Mouse (Mus musculus) limb, embryonic 14.5 days (tissue): ENCODE results near the gene Mfap2. TPM values are rescaled to one million over a fixed set of nuclear protein-coding genes. Genes with fewer than 3 reads are reported as not detected.

Experiments
- ATAC-seq: fragments of 200-750 bp; cut with Nextera tagmentation; 2 replicates; pipeline ENCODE4 v1.8.0; 2017; ENCODE audit warnings: low read depth, moderate number of reproducible peaks, moderate TSS enrichment; ENCODE audit not compliant: low FRiP score
- DNase-seq: peaks from one replicate; pipeline ENCODE4 v3.0.0-alpha.2; 2015; ENCODE audit warnings: low spot score
- H3K27ac ChIP-seq: fragments of 300-500 bp; sonication (generic); replicated peaks from 2 replicates; pipeline ENCODE4 v1.5.1; 2014; ENCODE audit warnings: low read depth, mild to moderate bottlenecking, low read length, moderate library complexity, mixed read lengths
- H3K27me3 ChIP-seq: fragments of 300-500 bp; sonication (generic); 2 replicates; pipeline ENCODE4 v1.6.1; 2014; ENCODE audit warnings: low read length, mixed read lengths; ENCODE audit not compliant: control insufficient read depth, insufficient read depth
- H3K36me3 ChIP-seq: fragments of 300-500 bp; sonication (generic); 2 replicates; pipeline ENCODE4 v1.6.1; 2014; ENCODE audit warnings: mild to moderate bottlenecking, low read length, moderate library complexity, mixed read lengths; ENCODE audit not compliant: control insufficient read depth, insufficient read depth
- H3K4me1 ChIP-seq: fragments of 300-500 bp; sonication (generic); 2 replicates; pipeline ENCODE4 v1.6.1; 2014; ENCODE audit warnings: antibody characterized with exemption, low read length, mixed read lengths; ENCODE audit not compliant: control insufficient read depth, insufficient read depth
- H3K4me2 ChIP-seq: fragments of 300-500 bp; sonication (generic); replicated peaks from 2 replicates; pipeline ENCODE4 v1.6.1; 2014; ENCODE audit warnings: low read depth, mild to moderate bottlenecking, low read length, moderate library complexity; ENCODE audit not compliant: severe bottlenecking
- H3K4me3 ChIP-seq: fragments of 300-500 bp; sonication (generic); replicated peaks from 2 replicates; pipeline ENCODE4 v1.5.1; 2014; ENCODE audit warnings: low read length
- H3K9ac ChIP-seq: fragments of 300-500 bp; sonication (generic); 2 replicates; pipeline ENCODE4 v1.6.1; 2014; ENCODE audit warnings: mild to moderate bottlenecking, low read depth, low read length, moderate library complexity; ENCODE audit not compliant: severe bottlenecking
- H3K9me3 ChIP-seq: fragments of 300-500 bp; sonication (generic); 2 replicates; pipeline ENCODE4 v1.6.1; 2016; ENCODE audit warnings: low read length; ENCODE audit not compliant: control insufficient read depth
- POLR2A ChIP-seq: fragments of 200-500 bp; IDR thresholded peaks from 2 replicates; pipeline ENCODE4 v1.8.0; 2012; ENCODE audit warnings: inconsistent platforms, mild to moderate bottlenecking, moderate library complexity, borderline replicate concordance; ENCODE audit not compliant: insufficient read depth, insufficient read length; ENCODE audit errors: extremely low read depth
- WGBS: fragments of 180-500 bp; shearing (Covaris S2); extraction: QIAGEN DNeasy Blood & Tissue Kit; methylation state at CpG from one replicate; pipeline ENCODE4 v1.1.7; 2014; 5-methylcytosine and 5-hydroxymethylcytosine counted together
- polyA plus RNA-seq, 2 experiments: library from polyadenylated mRNA; depleted of rRNA in 1 of 2; stranded (reverse) in 1 of 2; unstranded in 1 of 2; fragments of >200 nt; fragmentation: Nextera tagmentation in 1 of 2; extraction: Ambion mirVana in 1 of 2; gene quantifications; 2 replicates each; pipeline versions ENCODE4 v1.2.1 to v1.2.3; 2012 to 2014

The Mfap2 gene
- polyA plus RNA-seq, 2 experiments = 708 to 1,017 TPM

DNA sequence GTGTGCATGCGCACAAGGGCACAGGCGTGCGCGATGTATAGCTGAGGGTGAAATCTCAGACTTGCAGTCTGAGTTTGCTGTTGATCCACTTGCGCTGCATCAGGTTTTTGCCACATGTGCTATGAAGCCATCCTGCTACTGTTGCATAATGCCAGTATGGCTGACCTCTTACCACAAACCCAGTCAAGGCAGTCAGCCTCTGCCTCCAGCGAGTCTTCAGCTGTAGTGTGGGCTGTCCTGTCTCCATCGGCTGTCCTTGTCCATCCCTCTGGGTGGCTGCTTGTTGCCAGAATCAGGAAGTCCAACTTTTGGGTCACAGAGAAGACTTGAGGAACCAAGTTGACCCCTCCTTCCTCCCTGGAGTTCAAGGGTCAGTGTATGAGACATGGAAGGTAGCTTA, 34.9 kb upstream of the Mfap2 start:
- DNase-seq = no peak
- H3K27ac ChIP-seq = no peak overlapping the region
- peaks cover 90% of the 10 kb centered on the region for H3K36me3 ChIP-seq
- no peaks in the 10 kb centered on the region for H3K27me3 ChIP-seq
- H3K4me2 ChIP-seq = no peak overlapping the region
- 94% methylated on average over 7 of the region's 7 CpGs for WGBS
- no peak overlapping the region for H3K4me3 ChIP-seq
- no peak for ATAC-seq
- H3K9ac ChIP-seq = no peak overlapping the region
- H3K4me1 ChIP-seq = no peaks in the 10 kb centered on the region
- TF ChIP-seq POLR2A = no peak
- no peaks in the 10 kb centered on the region for H3K9me3 ChIP-seq

DNA sequence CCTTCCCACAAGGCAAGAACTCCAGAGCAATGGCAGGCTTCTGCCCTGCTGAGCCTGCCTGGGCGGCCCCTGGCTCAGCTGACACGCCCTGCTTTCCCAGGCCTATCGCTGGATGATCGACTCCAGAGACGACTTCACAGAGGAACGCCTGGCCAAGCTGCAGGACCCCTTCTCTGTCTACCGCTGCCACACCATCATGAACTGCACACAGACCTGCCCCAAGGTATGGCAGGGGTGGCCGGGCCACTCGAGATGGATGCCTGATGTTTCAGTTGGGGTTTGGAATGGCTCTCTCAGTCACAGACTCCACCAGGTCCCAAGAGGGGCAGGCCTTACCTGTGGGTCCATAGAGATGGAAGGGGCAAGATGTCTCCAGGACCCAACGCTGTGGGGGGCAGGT, 32.9 kb upstream of the Mfap2 start:
- WGBS = 70% methylated on average over 10 of the region's 10 CpGs
- no peak for DNase-seq
- peaks cover 5% of the 10 kb centered on the region; the same call in 1 of the 2 replicates for H3K9me3 ChIP-seq
- ATAC-seq = no peak
- TF ChIP-seq POLR2A = no peak
- H3K27me3 ChIP-seq = no peaks in the 10 kb centered on the region
- H3K27ac ChIP-seq = no peak overlapping the region
- peaks cover 71% of the 10 kb centered on the region for H3K36me3 ChIP-seq
- no peak overlapping the region for H3K9ac ChIP-seq
- H3K4me2 ChIP-seq = no peak overlapping the region
- H3K4me1 ChIP-seq = no peaks in the 10 kb centered on the region
- H3K4me3 ChIP-seq = no peak overlapping the region

DNA sequence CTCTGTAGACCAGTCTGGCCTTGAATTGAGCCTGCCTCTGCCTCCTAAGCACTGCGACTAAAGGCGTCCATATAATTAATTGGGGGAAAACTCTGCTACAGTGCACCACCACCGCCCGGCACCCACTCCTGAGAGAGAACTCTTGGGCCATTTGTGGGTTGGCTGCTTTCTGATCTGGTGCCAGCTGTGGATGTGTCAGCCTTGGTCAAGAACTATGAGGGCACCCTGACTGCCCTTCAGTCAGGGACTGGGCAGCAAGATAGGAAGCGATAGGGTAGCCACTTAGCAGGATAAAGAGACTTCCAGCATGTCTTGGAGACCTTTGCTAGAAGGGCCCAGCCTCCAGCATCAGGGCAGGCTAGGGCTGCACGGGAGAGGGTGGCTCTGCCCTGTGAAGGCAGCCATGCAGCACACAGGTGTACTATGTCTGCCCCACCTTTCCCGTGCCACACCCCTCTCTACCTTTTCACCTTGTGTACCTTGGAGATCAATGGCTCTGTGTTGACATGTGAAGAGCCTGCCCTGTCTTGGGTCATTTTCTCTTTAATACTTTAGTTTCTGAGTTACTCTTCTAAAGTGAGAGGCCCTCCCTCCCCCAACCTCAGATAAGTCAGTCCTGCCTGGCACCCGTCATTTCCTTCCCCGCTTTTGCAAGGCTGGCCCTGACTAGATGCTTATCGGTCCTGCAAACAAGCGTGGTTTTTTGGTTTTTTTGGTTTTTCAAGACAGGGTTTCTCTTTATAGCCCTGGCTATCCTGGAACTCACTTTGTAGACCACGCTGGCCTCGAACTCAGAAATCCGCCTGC, 32.1 kb upstream of the Mfap2 start:
- Histone ChIP-seq H3K27me3 (no peaks in the 10 kb centered on the region), H3K27ac (no peak overlapping the region), H3K36me3 (peaks cover 63% of the 10 kb centered on the region), H3K4me3 (no peak overlapping the region), H3K4me2 (no peak overlapping the region), H3K9ac (no peak overlapping the region), H3K9me3 (peaks cover 5% of the 10 kb centered on the region; the same call in 1 of the 2 replicates), H3K4me1 (peaks cover 1% of the 10 kb centered on the region; the same call in 1 of the 2 replicates)
- 89% methylated on average over 14 of the region's 14 CpGs for WGBS
- no peak for ATAC-seq
- DNase-seq = no peak
- no peak for TF ChIP-seq POLR2A

DNA sequence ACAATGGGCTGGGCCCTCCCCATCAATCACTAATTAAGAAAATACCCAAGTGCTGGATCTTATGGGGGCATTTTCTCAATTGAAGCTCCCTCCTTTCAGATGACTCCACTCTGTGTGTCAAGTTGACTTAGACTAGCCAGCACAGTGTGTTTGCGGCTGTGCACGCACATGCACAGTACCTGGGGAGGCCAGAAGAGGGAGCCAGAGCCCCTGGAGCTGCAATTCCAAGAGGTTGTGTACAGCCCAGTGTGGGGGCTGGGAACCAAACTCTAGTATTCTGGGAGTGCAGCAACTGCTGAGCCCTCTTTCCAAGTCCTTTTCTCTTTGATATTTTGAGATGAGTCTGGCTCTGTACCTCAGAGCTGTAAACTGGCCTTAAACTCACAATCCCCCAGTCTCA, 28.6 kb upstream of the Mfap2 start:
- no peaks in the 10 kb centered on the region for H3K27me3 ChIP-seq
- DNase-seq (no peak), ATAC-seq (no peak)
- no peak overlapping the region for H3K4me2 ChIP-seq
- H3K27ac ChIP-seq = no peak overlapping the region
- no peak overlapping the region for H3K9ac ChIP-seq
- peaks cover 29% of the 10 kb centered on the region for H3K36me3 ChIP-seq
- peaks cover 5% of the 10 kb centered on the region; the same call in 1 of the 2 replicates for H3K9me3 ChIP-seq
- WGBS = 95% methylated on average over 2 of the region's 2 CpGs
- H3K4me3 ChIP-seq = no peak overlapping the region
- no peak for TF ChIP-seq POLR2A
- H3K4me1 ChIP-seq = peaks cover 6% of the 10 kb centered on the region; the same call in 1 of the 2 replicates

DNA sequence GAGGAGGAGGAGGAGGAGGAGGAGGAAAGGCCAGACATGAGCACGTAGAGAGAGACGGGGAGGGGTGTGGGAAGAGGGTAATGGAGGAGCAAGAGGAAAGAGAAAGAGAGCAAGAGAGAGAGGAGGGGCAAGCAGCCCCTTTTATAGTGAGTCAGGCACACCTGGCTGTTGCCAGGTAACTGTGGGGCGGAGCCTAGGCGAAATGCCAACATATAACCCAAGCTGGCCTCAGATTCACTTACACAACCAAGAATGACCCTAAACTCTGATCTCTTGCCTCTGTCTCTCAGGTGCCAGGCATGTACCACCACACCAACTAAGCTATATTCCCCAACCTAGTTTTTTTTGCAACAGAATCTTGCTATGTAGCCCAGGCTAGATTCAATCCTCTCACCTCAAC, 27.4 kb upstream of the Mfap2 start:
- ATAC-seq (no peak), DNase-seq (no peak)
- no peak overlapping the region for H3K9ac ChIP-seq
- no peaks in the 10 kb centered on the region for H3K27me3 ChIP-seq
- peaks cover 15% of the 10 kb centered on the region for H3K4me1 ChIP-seq
- peaks cover 5% of the 10 kb centered on the region; the same call in 1 of the 2 replicates for H3K9me3 ChIP-seq
- WGBS = 59% methylated on average over 4 of the region's 4 CpGs
- TF ChIP-seq POLR2A = no peak
- peaks cover 18% of the 10 kb centered on the region for H3K36me3 ChIP-seq
- H3K27ac ChIP-seq = no peak overlapping the region; the same call in 1 of the 2 replicates
- H3K4me2 ChIP-seq = no peak overlapping the region
- no peak overlapping the region for H3K4me3 ChIP-seq
